Mouse (Mus musculus) ES-E14 (cell line): ENCODE data around the gene Rps7. TPM values are rescaled to one million over a fixed set of nuclear protein-coding genes. Genes with fewer than 3 reads are reported as not detected.

Source experiments
- DNase-seq: peaks from one replicate; pipeline ENCODE4 v3.0.0-alpha.2; 2013; ENCODE audit warnings: low read depth, low spot score
- H3K27ac ChIP-seq: 2 replicates; pipeline ENCODE4 v1.5.1; 2012; ENCODE audit warnings: low read depth, mild to moderate bottlenecking, low read length, moderate library complexity, mixed read lengths; ENCODE audit not compliant: poor library complexity, insufficient read depth, severe bottlenecking
- H3K36me3 ChIP-seq: 2 replicates; pipeline ENCODE4 v1.6.1; 2012; ENCODE audit warnings: mild to moderate bottlenecking, low read length, moderate library complexity, mixed read lengths; ENCODE audit not compliant: control insufficient read depth, poor library complexity, insufficient read depth, severe bottlenecking
- H3K4me1 ChIP-seq, 2 experiments: fragments of 150-350 bp in 1 of 2; sonication (generic) in 1 of 2; 2 replicates each; pipeline ENCODE4 v1.6.1; 2012; ENCODE audit warnings: low read length in 2 of 2, mild to moderate bottlenecking in 1 of 2, mixed read lengths in 1 of 2; ENCODE audit not compliant: control insufficient read depth in 2 of 2, insufficient read depth in 2 of 2, poor library complexity in 1 of 2
- H3K4me3 ChIP-seq, 2 experiments: fragments of 150-350 bp in 1 of 2; sonication (generic) in 1 of 2; 2 replicates each; pipeline ENCODE4 v1.5.1; 2012; ENCODE audit warnings: low read length in 2 of 2, low read depth in 1 of 2, mild to moderate bottlenecking in 1 of 2, mixed read lengths in 1 of 2; ENCODE audit not compliant: insufficient read depth in 1 of 2, poor library complexity in 1 of 2, severe bottlenecking in 1 of 2
- H3K9ac ChIP-seq: 2 replicates; pipeline ENCODE4 v1.6.1; 2012; ENCODE audit warnings: low read depth, mild to moderate bottlenecking, low read length, mixed read lengths; ENCODE audit not compliant: poor library complexity, insufficient read depth, severe bottlenecking
- H3K9me3 ChIP-seq: fragments of 150-350 bp; sonication (generic); 2 replicates; pipeline ENCODE4 v1.6.1; 2012; ENCODE audit warnings: low read depth, mild to moderate bottlenecking, low read length; ENCODE audit not compliant: control insufficient read depth, insufficient read depth
- CHD2 ChIP-seq: IDR thresholded peaks from 2 replicates; pipeline ENCODE4 v1.6.1; 2014; ENCODE audit warnings: mild to moderate bottlenecking, low read depth, low read length, inconsistent platforms
- HCFC1 ChIP-seq: IDR thresholded peaks from 2 replicates; pipeline ENCODE4 v1.6.1; 2012; ENCODE audit warnings: low read length, inconsistent platforms, borderline replicate concordance; ENCODE audit not compliant: insufficient read depth
- MAFK ChIP-seq: IDR thresholded peaks from 2 replicates; pipeline ENCODE4 v1.6.1; 2014; ENCODE audit warnings: mild to moderate bottlenecking, low read depth, low read length, inconsistent platforms; ENCODE audit not compliant: insufficient read depth
- ZC3H11A ChIP-seq: IDR thresholded peaks from 2 replicates; pipeline ENCODE4 v1.6.1; 2012; ENCODE audit warnings: low read depth, mild to moderate bottlenecking, inconsistent platforms, low read length, borderline replicate concordance
- ZNF384 ChIP-seq: IDR thresholded peaks from 2 replicates; pipeline ENCODE4 v1.6.1; 2012; ENCODE audit warnings: low read depth, low read length, inconsistent platforms
- in situ Hi-C, 2 experiments: fragments of 600-800 bp; cut with MboI; formaldehyde crosslinking; loops; one replicate each; pipeline ENCODE4 v1.15.1; 2025; ENCODE audit warnings: low sequenced_read_pairs in 2 of 2, inconsistent platforms in 1 of 2; ENCODE audit not compliant: unreplicated experiment in 2 of 2
- total RNA-seq: library from RNA; depleted of rRNA; stranded (reverse); fragments of 300-350 nt; gene quantifications from 2 replicates; pipeline ENCODE4 v1.2.3, GENCODE M21; 2012

The Rps7 gene
- total RNA-seq, 1 experiment, result 1,705 TPM

DNA sequence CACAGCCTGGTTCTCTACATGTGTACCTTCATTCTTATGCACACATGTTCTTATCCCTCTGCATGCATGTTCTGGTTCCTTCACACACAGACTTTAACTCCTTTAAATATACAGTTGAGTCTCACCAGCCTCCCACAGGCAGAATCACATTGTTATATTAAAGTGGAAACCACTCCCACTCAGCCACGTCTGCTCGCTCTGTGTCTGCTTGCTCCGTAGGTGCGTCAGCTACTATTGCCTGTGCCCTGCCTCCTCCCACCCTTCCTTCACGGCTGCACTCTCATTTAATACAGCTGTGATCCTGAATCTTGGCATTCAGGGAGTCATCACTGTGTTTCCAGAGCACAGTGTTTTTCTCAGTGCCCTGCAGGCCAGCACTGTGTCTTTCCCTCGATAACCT is 23.4 kb downstream of the Rps7 start:
- in situ Hi-C loops, result no loop called here
- Histone ChIP-seq H3K9me3 (no peaks in the 10 kb centered on the region), H3K27ac (no peak overlapping the region), H3K4me1 (peaks cover 0 to 3% of the 10 kb centered on the region in 2 experiments; a peak in 1 of 4 replicates), H3K9ac (no peak overlapping the region), H3K4me3 (no peak overlapping the region), H3K36me3 (no peaks in the 10 kb centered on the region)
- no peak for DNase-seq
- TF ChIP-seq CHD2 (no peak), MAFK (no peak), HCFC1 (no peak), ZC3H11A (no peak), ZNF384 (no peak)

- Histone ChIP-seq H3K4me3 (peak overlapping the region; percentile 34 to 35; a peak in 3 of 4 replicates), H3K9me3 (no peaks in the 10 kb centered on the region), H3K9ac (peak overlapping the region; percentile 37; the same call in 1 of the 2 replicates), H3K36me3 (no peaks in the 10 kb centered on the region), H3K4me1 (peaks cover 0 to 3% of the 10 kb centered on the region in 2 experiments; a peak in 1 of 4 replicates), H3K27ac (no peak overlapping the region)
- in situ Hi-C loops, result no loop called here
- no peak for DNase-seq
- TF ChIP-seq ZC3H11A (no peak), CHD2 (no peak), MAFK (no peak), ZNF384 (no peak)
These were observed 28.0 kb downstream of the Rps7 start for GRCm38 (mm10) chr12:28607546-28608305.

DNA sequence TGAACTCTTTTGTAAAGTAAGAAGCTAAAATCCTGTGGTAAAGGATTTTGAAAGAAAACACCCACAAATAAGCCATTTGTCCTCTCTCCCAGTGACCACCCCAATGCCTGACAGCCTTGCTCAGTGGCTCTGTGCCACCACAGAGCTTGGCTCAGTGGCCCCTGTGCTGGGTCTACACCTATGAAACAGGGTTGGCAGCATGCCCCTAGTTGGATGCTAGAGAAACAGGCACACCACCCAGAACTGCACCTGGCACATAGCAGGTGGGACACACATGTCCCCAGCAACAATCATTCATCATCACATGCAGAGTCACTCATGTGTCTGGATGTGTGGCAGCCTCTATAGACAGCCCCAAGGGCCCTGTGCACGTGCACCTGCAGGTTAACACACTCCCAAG is 32.3 kb downstream of the Rps7 start:
- in situ Hi-C loops, result no loop called here
- no peak for TF ChIP-seq CHD2
- no peak for TF ChIP-seq MAFK
- no peak for TF ChIP-seq HCFC1
- no peak for TF ChIP-seq ZNF384
- TF ChIP-seq ZC3H11A, result no peak
- no peak for DNase-seq
- no peak overlapping the region for H3K4me3 ChIP-seq
- H3K4me1 ChIP-seq, result peaks cover 0 to 5% of the 10 kb centered on the region in 2 experiments; a peak in 1 of 4 replicates
- no peak overlapping the region for H3K9ac ChIP-seq
- H3K9me3 ChIP-seq, result no peaks in the 10 kb centered on the region
- H3K27ac ChIP-seq, result no peak overlapping the region
- no peaks in the 10 kb centered on the region for H3K36me3 ChIP-seq

GRCm38 (mm10) chr12:28602259-28602658 is 33.5 kb downstream of the Rps7 start:
- in situ Hi-C loops, result no loop called here
- no peak overlapping the region for H3K27ac ChIP-seq

More at GRCm38 (mm10) chr12:28602259-28602658, 33.5 kb downstream of the Rps7 start:
- TF ChIP-seq ZC3H11A (no peak), MAFK (no peak), CHD2 (no peak), HCFC1 (no peak), ZNF384 (no peak)
- Histone ChIP-seq H3K36me3 (no peaks in the 10 kb centered on the region), H3K9me3 (no peaks in the 10 kb centered on the region), H3K9ac (no peak overlapping the region), H3K4me3 (no peak overlapping the region), H3K4me1 (peaks cover 0 to 2% of the 10 kb centered on the region in 2 experiments; a peak in 1 of 4 replicates)
- DNase-seq, result no peak
